Mouse (Mus musculus) left cerebral cortex, adult 8-10 months (tissue): ENCODE data around the gene Trp53rka. TPM values are rescaled to one million over a fixed set of nuclear protein-coding genes. Genes with fewer than 3 reads are reported as not detected.

Experiments
- DNase-seq, 2 experiments: peaks; one replicate each; pipeline ENCODE4 v3.0.0; 2022; ENCODE audit warnings: low spot score in 2 of 2
- total RNA-seq, 4 experiments: library from RNA; stranded (reverse); gene quantifications; 2 replicates each; pipeline ENCODE4 v1.2.4; 2022

Gene Trp53rka
- total RNA-seq, 4 experiments from 2014 or later, result 19.2 to 20.3 (median 20.0) TPM

DNA sequence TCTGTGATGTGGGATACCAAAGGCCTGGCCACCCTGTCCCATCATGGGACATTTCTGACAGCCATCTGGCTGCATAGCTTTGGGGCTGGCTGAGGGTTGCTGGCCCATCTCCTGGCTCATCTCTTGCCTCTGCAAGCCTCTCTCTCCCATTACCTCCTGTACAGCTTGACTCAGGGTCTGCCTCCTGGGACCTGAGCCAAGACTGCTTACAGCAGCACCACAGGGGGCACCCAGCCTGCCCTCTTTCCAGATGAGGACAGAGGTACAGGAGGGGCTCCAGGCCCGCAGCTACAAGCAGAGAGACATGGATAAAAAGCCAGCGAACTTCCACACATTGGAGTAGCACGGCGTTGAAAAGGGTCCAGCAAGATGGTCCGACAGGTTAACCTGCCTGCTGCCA lies 6.7 kb downstream of the Trp53rka start:
- DNase-seq, result no peak

- DNase-seq, result no peak
Measured at GRCm38 (mm10) chr2:165485826-165486225, 7.3 kb downstream of the Trp53rka start.

- DNase-seq, result no peak
Measured at GRCm38 (mm10) chr2:165484152-165484551, 9.0 kb downstream of the Trp53rka start.

DNA sequence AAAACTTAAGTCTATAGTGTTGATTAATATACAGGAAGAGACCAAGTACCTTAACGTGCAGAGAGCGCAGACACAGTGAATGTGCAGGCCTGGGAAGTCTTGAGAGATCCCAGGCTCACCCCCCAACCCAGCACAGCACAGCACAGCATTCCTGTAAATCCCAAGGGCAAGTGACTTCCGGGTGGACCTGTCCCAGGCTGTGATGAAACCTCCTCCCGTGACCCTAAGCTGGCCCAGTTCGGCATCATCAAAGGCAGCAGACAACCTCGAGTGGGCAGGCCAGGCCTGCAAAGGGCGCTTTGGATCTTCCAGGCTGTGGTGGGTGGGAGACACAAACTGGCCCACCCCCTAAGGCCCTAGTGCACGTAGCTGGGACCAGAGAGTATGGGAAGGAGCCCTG lies 11.1 kb downstream of the Trp53rka start:
- no peak for DNase-seq

GRCm38 (mm10) chr2:165475850-165476249 lies 17.3 kb downstream of the Trp53rka start:
- no peak for DNase-seq

GRCm38 (mm10) chr2:165475412-165475811 lies 17.7 kb downstream of the Trp53rka start:
- DNase-seq, result no peak

DNA sequence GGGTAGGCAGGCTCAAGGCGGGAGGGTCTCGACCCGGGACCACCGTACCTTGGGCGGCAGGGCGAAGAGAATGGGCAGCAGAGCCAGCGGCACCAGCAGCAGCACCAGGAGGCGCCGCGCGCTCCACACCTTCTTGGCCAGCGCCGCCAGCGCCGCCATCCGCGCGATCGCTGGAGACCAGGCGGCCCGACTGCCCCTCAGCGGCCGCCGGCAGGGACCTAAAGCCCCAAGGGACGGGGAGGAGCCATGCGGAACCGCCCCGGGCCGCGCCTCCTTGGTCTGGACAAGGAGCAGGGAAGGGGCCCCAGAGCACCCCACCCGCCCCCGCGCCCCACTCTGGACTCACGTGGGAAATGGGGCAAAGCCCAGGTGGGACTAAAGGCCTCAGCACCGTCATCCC lies 20.1 kb downstream of the Trp53rka start, which contains the start of gene Slc13a3:
Gene Slc13a3 (minus strand): TSS at position 228 of the 400 bp plus-strand sequence.
- DNase-seq, result no peak

GRCm38 (mm10) chr2:165471943-165472342 lies 21.2 kb downstream of the Trp53rka start:
- no peak for DNase-seq

GRCm38 (mm10) chr2:165470167-165470566 lies 23.0 kb downstream of the Trp53rka start:
- DNase-seq, result no peak

GRCm38 (mm10) chr2:165467824-165468452 lies 25.2 kb downstream of the Trp53rka start:
- no peak for DNase-seq

- no peak for DNase-seq
Measured at GRCm38 (mm10) chr2:165459663-165460062, 33.5 kb downstream of the Trp53rka start.

DNA sequence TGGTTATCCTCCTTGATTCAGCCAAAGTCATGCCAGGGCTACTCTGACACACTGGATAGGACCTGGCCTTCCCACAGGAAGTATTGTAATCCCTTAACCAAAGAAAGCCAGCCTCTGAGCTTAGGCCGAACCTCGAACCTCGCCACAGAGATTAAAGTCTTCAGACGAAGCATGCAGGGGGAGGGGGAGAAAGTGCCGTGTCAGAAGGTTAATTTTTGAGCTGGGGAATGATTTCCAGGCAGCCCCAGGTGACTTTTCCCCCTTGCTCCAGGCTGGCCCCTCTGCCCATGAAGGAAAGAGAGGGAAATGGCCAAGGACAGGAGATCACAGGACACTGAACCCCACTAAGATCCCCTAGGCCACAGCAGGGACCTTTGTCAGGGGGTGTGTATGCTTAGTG lies 34.9 kb downstream of the Trp53rka start:
- DNase-seq, result no peak

DNA sequence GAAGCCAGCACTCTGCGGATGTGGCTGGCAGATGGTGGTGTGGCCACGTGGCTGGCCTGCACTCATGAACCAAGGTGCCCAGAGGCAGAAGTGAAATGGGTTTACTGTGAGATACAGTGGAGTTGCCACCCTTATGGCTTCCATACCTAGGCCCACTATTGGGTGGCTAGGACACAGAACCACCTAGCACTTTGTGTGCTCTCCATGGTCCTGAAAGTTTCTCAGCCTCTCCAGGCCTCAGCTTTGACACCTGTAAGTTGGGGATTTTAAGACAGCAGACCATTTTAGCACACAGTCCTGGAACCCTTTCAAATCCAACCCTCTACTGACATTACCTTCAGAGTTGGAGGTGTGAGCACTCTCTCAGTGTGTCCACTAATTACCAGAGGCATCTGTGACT lies 36.4 kb downstream of the Trp53rka start:
- no peak for DNase-seq

DNA sequence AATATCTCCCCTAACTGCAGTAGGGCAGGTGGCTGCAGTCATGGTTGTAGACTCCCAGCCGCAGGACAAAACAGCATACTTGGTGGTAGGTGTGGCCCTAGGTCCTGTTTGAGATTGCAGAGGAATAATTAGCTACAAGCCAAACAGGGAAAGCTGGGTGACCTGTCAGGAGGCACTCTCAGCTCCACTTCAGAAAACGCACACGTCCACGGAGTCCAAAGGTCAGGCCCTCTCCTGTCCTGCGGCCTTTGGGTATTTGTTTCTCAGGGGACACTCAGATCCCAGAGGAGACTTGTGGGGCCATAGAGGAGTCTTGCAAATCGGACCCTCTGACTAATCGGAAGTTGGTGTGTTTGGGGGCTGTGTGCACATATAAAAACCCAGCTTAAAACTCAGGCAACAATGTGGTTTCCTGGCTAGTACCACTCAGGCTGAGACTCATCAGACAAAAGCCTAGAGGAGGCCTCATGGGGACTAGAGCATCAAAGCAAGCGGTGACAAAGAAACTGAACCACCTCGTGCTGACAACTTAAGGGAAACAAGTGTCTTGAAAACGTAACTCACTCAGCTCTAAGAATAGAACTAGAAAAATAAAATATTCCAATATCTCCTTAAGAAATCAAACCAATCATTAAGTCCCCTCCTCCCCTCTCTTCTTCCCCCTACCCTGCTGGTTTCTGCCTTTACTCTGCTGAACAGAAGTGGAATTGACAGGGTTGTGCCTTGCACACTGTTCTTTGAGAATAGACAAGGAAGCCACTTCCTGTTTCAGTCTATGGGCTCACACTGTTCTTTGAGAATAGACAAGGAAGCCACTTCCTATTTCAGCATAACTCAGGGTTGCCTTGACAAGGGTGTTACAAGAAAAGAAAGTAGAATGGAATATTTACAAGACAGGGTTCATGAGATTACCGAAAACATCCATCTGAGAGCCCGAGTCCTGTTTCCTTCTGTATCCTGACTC lies 40.1 kb downstream of the Trp53rka start:
- DNase-seq, result no peak

DNA sequence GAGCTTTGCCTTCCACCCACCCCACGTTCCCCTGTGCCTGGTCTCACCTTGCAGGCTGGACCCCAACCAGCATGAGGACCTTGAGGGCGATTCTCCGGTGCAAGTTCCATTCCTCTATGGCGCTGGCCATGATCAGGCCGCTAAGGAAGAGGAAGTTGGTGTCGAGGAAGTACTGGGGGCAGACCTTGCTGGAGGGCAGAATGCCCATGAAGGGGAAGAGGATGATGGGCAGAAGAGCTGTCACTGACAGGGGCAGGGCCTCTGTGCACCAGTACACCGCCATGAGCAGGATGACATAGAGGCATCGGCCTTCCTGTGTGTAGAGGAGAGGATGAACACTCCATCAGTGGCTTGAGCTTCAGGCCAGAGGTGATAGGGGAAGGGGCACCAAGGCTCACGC lies 44.6 kb downstream of the Trp53rka start:
- DNase-seq, result no peak

- no peak for DNase-seq
Measured at GRCm38 (mm10) chr2:165444861-165445260, 48.3 kb downstream of the Trp53rka start.

- DNase-seq, result no peak
Measured at GRCm38 (mm10) chr2:165442981-165443380, 50.1 kb downstream of the Trp53rka start.

- no peak for DNase-seq
Measured at GRCm38 (mm10) chr2:165441613-165442012, 51.5 kb downstream of the Trp53rka start.
